Mouse (Mus musculus): ENCODE measurements at regions not wholly inside any gene's neighbourhood (a gene's known extent, or its start where the extent isn't known, plus 50 kb on each side); places are given as distances from the start of the nearest gene placed in this dataset.

- DNase-seq (ENCODE audit: low spot score in 2 of 2), result no peak
These were observed 538.6 kb downstream of the Ptprc start for GRCm38 (mm10) chr1:137636947-137637346.

- no peak for DNase-seq (ENCODE audit: low spot score in 2 of 2)
These were observed 539.1 kb downstream of the Ptprc start for GRCm38 (mm10) chr1:137636321-137636944.

GRCm38 (mm10) chr1:137635781-137636180 is 539.7 kb downstream of the Ptprc start:
- DNase-seq (ENCODE audit: low spot score in 2 of 2), result no peak

GRCm38 (mm10) chr1:137631546-137631945 is 544.0 kb downstream of the Ptprc start:
- DNase-seq (ENCODE audit: low spot score in 2 of 2), result no peak

- DNase-seq (ENCODE audit: low spot score in 2 of 2), result no peak
These were observed 554.8 kb downstream of the Ptprc start for GRCm38 (mm10) chr1:137620672-137621071.

GRCm38 (mm10) chr1:137618231-137618630 is 557.3 kb downstream of the Ptprc start:
- DNase-seq (ENCODE audit: low spot score in 2 of 2), result no peak

GRCm38 (mm10) chr1:137617513-137617912 is 558.0 kb downstream of the Ptprc start:
- peak; percentile 32 to 59 for DNase-seq (ENCODE audit: low spot score in 2 of 2)

GRCm38 (mm10) chr1:137606716-137607115 is 568.8 kb downstream of the Ptprc start:
- DNase-seq (ENCODE audit: low spot score in 2 of 2), result no peak

- no peak for DNase-seq (ENCODE audit: low spot score in 2 of 2)
These were observed 569.4 kb downstream of the Ptprc start for GRCm38 (mm10) chr1:137605890-137606663.

GRCm38 (mm10) chr1:137593732-137594131 is 581.8 kb downstream of the Ptprc start:
- no peak for DNase-seq (ENCODE audit: low spot score in 2 of 2)

GRCm38 (mm10) chr1:137591891-137592290 is 583.6 kb downstream of the Ptprc start:
- DNase-seq (ENCODE audit: low spot score in 2 of 2), result no peak

- DNase-seq (ENCODE audit: low spot score in 2 of 2), result no peak
These were observed 584.2 kb downstream of the Ptprc start for GRCm38 (mm10) chr1:137591295-137591694.

- DNase-seq (ENCODE audit: low spot score in 2 of 2), result no peak
These were observed 586.9 kb downstream of the Ptprc start for GRCm38 (mm10) chr1:137588304-137589300.

- no peak for DNase-seq (ENCODE audit: low spot score in 2 of 2)
These were observed 587.9 kb downstream of the Ptprc start for GRCm38 (mm10) chr1:137587481-137588228.

- DNase-seq (ENCODE audit: low spot score in 2 of 2), result no peak
These were observed 590.8 kb downstream of the Ptprc start for GRCm38 (mm10) chr1:137584696-137585095.

GRCm38 (mm10) chr1:137584104-137584675 is 591.3 kb downstream of the Ptprc start:
- DNase-seq (ENCODE audit: low spot score in 2 of 2), result peak in 1 of 2 experiments; percentile 35

GRCm38 (mm10) chr1:137577639-137578038 is 597.9 kb downstream of the Ptprc start:
- DNase-seq (ENCODE audit: low spot score in 2 of 2), result no peak

- no peak for DNase-seq (ENCODE audit: low spot score in 2 of 2)
These were observed 599.3 kb downstream of the Ptprc start for GRCm38 (mm10) chr1:137576174-137576573.

- DNase-seq (ENCODE audit: low spot score in 2 of 2), result no peak
These were observed 600.1 kb downstream of the Ptprc start for GRCm38 (mm10) chr1:137575380-137575779.

GRCm38 (mm10) chr1:137571905-137572865 is 603.3 kb downstream of the Ptprc start:
- no peak for DNase-seq (ENCODE audit: low spot score in 2 of 2)

Measured in right cerebral cortex, postnatal 10 days (tissue).